Mouse (Mus musculus) mature B cell (primary cell): ENCODE results near the gene Tex37.

Experiments
- in situ Hi-C: fragments of 300-500 bp; cut with MboI; formaldehyde crosslinking; loops from 2 replicates; pipeline ENCODE4 v1.14.3; 2019

The Tex37 gene

GRCm38 (mm10) chr6:70918827-70919226 is at the start of gene Tex37:
TSS of gene Tex37 (minus strand) at chr6:70918927.
- in situ Hi-C loops, result no loop called here

- in situ Hi-C loops, result no loop called here
Observed at GRCm38 (mm10) chr6:70968291-70968690, 49.6 kb upstream of the Tex37 start.

GRCm38 (mm10) chr6:70967422-70967821 is 48.7 kb upstream of the Tex37 start:
- in situ Hi-C loops, result no loop called here

- in situ Hi-C loops, result no loop called here
Observed at GRCm38 (mm10) chr6:70965694-70966093, 47.0 kb upstream of the Tex37 start.

GRCm38 (mm10) chr6:70964116-70964830 is 45.5 kb upstream of the Tex37 start:
- in situ Hi-C loops, result no loop called here

- in situ Hi-C loops, result no loop called here
Observed at GRCm38 (mm10) chr6:70957341-70957940, 38.7 kb upstream of the Tex37 start.

- in situ Hi-C loops, result no loop called here
Observed at GRCm38 (mm10) chr6:70956936-70957335, 38.2 kb upstream of the Tex37 start.

GRCm38 (mm10) chr6:70956285-70956912 is 37.7 kb upstream of the Tex37 start, which contains the start of gene Foxi3:
TSS of gene Foxi3 (plus strand) at chr6:70956531.
- in situ Hi-C loops, result no loop called here

- in situ Hi-C loops, result no loop called here
Observed at GRCm38 (mm10) chr6:70955841-70956240, 37.1 kb upstream of the Tex37 start.

- in situ Hi-C loops, result no loop called here
Observed at GRCm38 (mm10) chr6:70955291-70955800, 36.6 kb upstream of the Tex37 start.

- in situ Hi-C loops, result no loop called here
Observed at GRCm38 (mm10) chr6:70954040-70954439, 35.3 kb upstream of the Tex37 start.

GRCm38 (mm10) chr6:70953274-70953673 is 34.5 kb upstream of the Tex37 start:
- in situ Hi-C loops, result no loop called here

GRCm38 (mm10) chr6:70931801-70932200 is 13.1 kb upstream of the Tex37 start:
- in situ Hi-C loops, result no loop called here

GRCm38 (mm10) chr6:70921274-70922074 is 2.7 kb upstream of the Tex37 start:
- in situ Hi-C loops, result no loop called here

GRCm38 (mm10) chr6:70912396-70912765 is 6.3 kb downstream of the Tex37 start:
- in situ Hi-C loops, result no loop called here

- in situ Hi-C loops, result no loop called here
Observed at GRCm38 (mm10) chr6:70911668-70912395, 6.9 kb downstream of the Tex37 start.

- in situ Hi-C loops, result no loop called here
Observed at GRCm38 (mm10) chr6:70910285-70910684, 8.4 kb downstream of the Tex37 start.

- in situ Hi-C loops, result no loop called here
Observed at GRCm38 (mm10) chr6:70909572-70909971, 9.2 kb downstream of the Tex37 start.

- in situ Hi-C loops, result no loop called here
Observed at GRCm38 (mm10) chr6:70903689-70904088, 15.0 kb downstream of the Tex37 start.

- in situ Hi-C loops, result no loop called here
Observed at GRCm38 (mm10) chr6:70899594-70900003, 19.1 kb downstream of the Tex37 start.

- in situ Hi-C loops, result no loop called here
Observed at GRCm38 (mm10) chr6:70898166-70898565, 20.6 kb downstream of the Tex37 start.
